9 mouse cellular contexts compared by ENCODE assay signal in genomic region chr2:69955635-69956034, GRCm38 (mm10). TPM values are rescaled to one million over a fixed set of nuclear protein-coding genes. Genes with fewer than 3 reads are reported as not detected.
A peak's percentile ranks its signal among the peaks of the same experiment; 100 is the strongest.
DNase-seq lines count a peak whose midpoint lies in the region; ATAC-seq and TF ChIP-seq lines count a peak whose summit lies in the region.
"Had no signal": no experiment of that assay in that cellular context is flagged by ENCODE, and none has a peak within 500 bp of the region (broad histone marks: within the 10 kb centered on the region; RNA-seq: fewer than 3 reads in every experiment).

No protein-coding gene starts in this region.

- no peaks in the 10 kb centered on the region for H3K27me3 ChIP-seq in hindbrain, postnatal 0 days (ENCODE audit: insufficient read depth, low read length)
- H3K27me3 ChIP-seq in hindbrain, embryonic 13.5 days: no peaks in the 10 kb centered on the region
- H3K27me3 ChIP-seq in Patski: no peaks in the 10 kb centered on the region

- DNase-seq in hindbrain, postnatal 0 days (ENCODE audit: low spot score): peak; percentile 60
- peak; percentile 8 to 19 for DNase-seq in B cell, adult 2 months
- no peak for DNase-seq in Patski (ENCODE audit: low read depth, low spot score)
- peak; percentile 69 for DNase-seq in induced T-regulatory cell, adult 2 months (ENCODE audit: low read depth)
- no peak for DNase-seq in left cerebral cortex, postnatal 36 days (ENCODE audit: low spot score in 2 of 2)
- no peak for DNase-seq in cerebellum, postnatal 4 days (ENCODE audit: low spot score in 2 of 2)
- no peak for DNase-seq in kidney, postnatal 10 days
- DNase-seq: gastrocnemius, postnatal 14 days had no signal

- peak; percentile 71 for TF ChIP-seq CTCF in hindbrain, postnatal 0 days (IDR thresholded peaks at IDR 0.05; ENCODE audit: low read depth)
- TF ChIP-seq CTCF in Patski (IDR thresholded peaks at IDR 0.05): peak; percentile 45

- ATAC-seq in hindbrain, postnatal 0 days: no peak
- ATAC-seq in hindbrain, embryonic 13.5 days (ENCODE audit: low FRiP score): no peak
- no peak for ATAC-seq in Patski

- H3K4me2 ChIP-seq in hindbrain, postnatal 0 days (ENCODE audit: low read depth, low read length): no peak overlapping the region
- H3K4me2 ChIP-seq in hindbrain, embryonic 13.5 days: no peak overlapping the region

- H3K9ac ChIP-seq in hindbrain, postnatal 0 days (replicated peaks; ENCODE audit: low read length): no peak overlapping the region
- no peak overlapping the region for H3K9ac ChIP-seq in hindbrain, embryonic 13.5 days

- in situ Hi-C loops in Patski (cut with MboI; ENCODE audit: low pct_unique_long_range_greater_than_20kb): loop anchor here (5.0 kb wide), 1 partner anchor 318 kb away; no protein-coding TSS in a partner anchor

- CTCF ChIA-PET in Patski (lab: Charles Lee): interaction anchor here (1.3 to 1.4 kb wide), 2 partner anchors 11 to 13 kb away, joined by 3 to 4 read pairs; no protein-coding TSS in a partner anchor

- 0 out of 2 replicates have a peak, but pooled peaks cover 8% of the 10 kb centered on the region for H3K36me3 ChIP-seq in hindbrain, postnatal 0 days (ENCODE audit: insufficient read depth, low read length)
- peaks cover 27% of the 10 kb centered on the region for H3K36me3 ChIP-seq in hindbrain, embryonic 13.5 days

- no peaks in the 10 kb centered on the region for H3K9me3 ChIP-seq in hindbrain, postnatal 0 days (ENCODE audit: low read length)
- no peaks in the 10 kb centered on the region for H3K9me3 ChIP-seq in hindbrain, embryonic 13.5 days

- no peak overlapping the region for H3K4me3 ChIP-seq in hindbrain, postnatal 0 days (ENCODE audit: low read length)
- no peak overlapping the region for H3K4me3 ChIP-seq in hindbrain, embryonic 13.5 days

- POLR2A ChIA-PET in Patski (lab: Charles Lee): no interaction called here

- intact Hi-C loops in left cerebral cortex, postnatal 36 days (cut with DNase I): no loop called here

- no peak overlapping the region for H3K27ac ChIP-seq in hindbrain, postnatal 0 days
- no peak overlapping the region for H3K27ac ChIP-seq in hindbrain, embryonic 13.5 days

- no peaks in the 10 kb centered on the region for H3K4me1 ChIP-seq in hindbrain, postnatal 0 days (ENCODE audit: insufficient read depth, low read length)
- H3K4me1 ChIP-seq in hindbrain, embryonic 13.5 days (replicated peaks): no peaks in the 10 kb centered on the region

- WGBS in hindbrain, postnatal 0 days: 44% methylated on average over 2 of the region's 2 CpGs
- 52% methylated on average over 2 of the region's 2 CpGs for WGBS in hindbrain, embryonic 13.5 days

RNA-seq across cellular contexts. Expression of gene Ubr3, which starts 58.6 kb away (rescaled TPM):
- 32.5 and 35.1 TPM in 2 replicates for total RNA-seq in hindbrain, postnatal 0 days (2014; rRNA removed)
- polyA plus RNA-seq in hindbrain, postnatal 0 days (2015; fragmentation: Nextera tagmentation; extraction: Ambion mirVana): 15.3 and 17.5 TPM in 2 replicates
- polyA plus RNA-seq in hindbrain, embryonic 13.5 days (2015; fragmentation: Nextera tagmentation; extraction: Ambion mirVana): 15.1 and 15.8 TPM in 2 replicates
- polyA plus RNA-seq in Patski (2021): 39.4 TPM
- 100 to 1,000 TPM; 132 to 159 TPM for total RNA-seq in left cerebral cortex, postnatal 36 days (2021)

Comparison
In these comparisons a context has a peak if more than half of its experiments do, and no peak if none do; other contexts are left out.
1. DNase-seq: peak in hindbrain, postnatal 0 days (single experiment), B cell, adult 2 months (2 of 2) and induced T-regulatory cell, adult 2 months (single experiment); none in Patski (single experiment), left cerebral cortex, postnatal 36 days (0 of 2), cerebellum, postnatal 4 days (0 of 2) and kidney, postnatal 10 days (single experiment).